Mouse (Mus musculus) frontal cortex, postnatal 10 days (tissue): ENCODE data around the gene Gm19426.

Source experiments
- DNase-seq, 2 experiments: peaks; one replicate each; pipeline ENCODE4 v3.0.0; 2022; ENCODE audit warnings: low spot score in 2 of 2, mixed read lengths in 1 of 2

The Gm19426 gene

DNA sequence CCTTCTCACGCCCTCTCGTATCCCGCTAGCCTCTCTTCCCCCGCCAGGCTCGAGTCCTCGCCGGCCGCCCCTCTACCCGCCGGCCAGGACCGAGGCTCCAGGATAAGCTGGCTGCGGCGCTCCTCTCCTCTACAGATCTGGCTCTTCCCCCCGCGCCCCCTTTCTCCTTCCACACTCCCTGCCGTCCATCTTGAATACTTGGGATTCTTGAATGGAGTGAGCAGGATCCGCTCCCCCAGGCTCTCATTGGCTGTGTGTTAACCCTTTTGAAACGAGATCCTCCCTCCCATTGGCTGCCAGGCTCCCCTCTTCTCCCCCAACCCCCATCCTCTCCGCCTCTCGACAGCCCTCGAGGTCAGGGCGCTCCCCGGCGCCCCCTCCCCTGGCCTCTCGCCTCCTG, at the start of gene Gm19426:
Gene Gm19426 (minus strand): TSS at position 95 of the 400 bp plus-strand sequence.
- DNase-seq: peak; percentile 80 to 82

DNA sequence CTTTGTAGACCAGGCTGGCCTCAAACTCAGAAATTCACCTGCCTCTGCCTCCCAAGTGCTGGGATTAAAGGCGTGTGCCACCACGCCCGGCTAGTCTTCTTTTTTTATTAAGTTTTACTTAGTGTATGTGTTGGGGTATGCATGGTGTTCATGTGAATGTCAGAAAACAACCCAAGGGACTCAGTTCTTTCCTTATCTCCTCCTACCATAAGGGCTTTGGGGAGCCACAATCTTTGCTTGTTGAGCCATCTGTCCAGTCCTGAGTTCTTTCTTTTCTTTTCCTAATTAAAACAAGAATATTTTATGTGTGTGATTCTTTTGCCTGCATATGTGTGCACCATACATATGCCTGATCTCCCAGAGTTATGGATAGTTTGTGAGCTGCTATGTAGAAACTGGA, 49.7 kb upstream of the Gm19426 start:
- no peak for DNase-seq

DNA sequence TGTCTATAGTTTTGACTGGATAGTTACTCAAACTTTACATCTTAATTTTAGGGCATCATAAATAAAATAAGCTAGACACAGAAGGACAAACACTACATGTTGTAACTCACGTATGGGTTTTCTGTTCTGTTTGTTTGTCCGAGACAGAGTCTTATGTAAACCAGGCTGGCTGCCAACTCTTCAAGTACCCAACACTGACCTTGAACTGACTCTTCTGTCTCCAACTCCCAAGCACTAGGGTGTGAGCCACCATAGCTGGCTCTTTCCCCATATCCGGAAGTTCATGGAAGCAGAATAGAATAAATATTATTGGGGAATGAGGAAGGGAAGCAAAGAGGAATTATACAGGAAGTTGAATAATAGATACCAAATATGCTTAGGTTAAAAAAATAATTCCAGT, 49.1 kb upstream of the Gm19426 start:
- DNase-seq: no peak

DNA sequence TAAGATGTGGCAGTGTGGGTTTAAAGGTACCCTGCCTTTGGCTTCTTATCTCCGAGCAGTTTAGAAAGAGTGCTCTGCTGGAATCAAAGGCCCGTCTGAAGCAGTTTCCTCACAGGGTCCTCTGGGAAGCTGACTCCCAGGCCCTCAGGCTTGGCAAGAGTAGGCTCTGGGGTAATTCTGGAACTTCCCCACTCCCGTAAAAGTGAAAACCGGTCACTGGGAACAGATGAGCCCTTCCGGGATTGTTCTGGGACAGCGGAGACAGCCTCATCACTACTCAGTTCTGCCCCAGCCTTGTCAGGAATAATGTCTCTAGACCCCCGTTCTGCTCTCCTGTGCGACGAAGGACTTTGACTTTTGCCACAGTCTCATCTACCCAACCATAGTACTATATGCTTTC, 47.0 kb upstream of the Gm19426 start:
- no peak for DNase-seq

DNA sequence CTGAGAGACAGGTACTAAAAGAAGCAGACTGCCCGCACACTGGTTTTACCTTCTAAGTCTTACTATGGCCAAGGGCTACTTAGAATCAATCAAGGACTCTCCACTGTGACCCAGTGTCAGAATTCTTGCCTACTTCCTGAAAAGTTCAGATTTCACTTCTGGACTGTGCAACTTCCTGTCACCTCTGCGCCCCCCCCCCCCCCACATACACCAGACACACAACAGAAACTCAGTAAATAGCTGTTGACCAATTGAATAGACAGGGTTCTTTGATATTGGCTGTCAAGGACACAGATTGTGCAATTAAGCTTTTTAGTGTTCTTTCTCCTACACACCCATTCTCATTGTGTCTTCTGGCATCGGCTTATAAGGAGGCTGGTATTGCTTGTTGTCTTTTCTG, 44.9 kb upstream of the Gm19426 start:
- no peak for DNase-seq

DNA sequence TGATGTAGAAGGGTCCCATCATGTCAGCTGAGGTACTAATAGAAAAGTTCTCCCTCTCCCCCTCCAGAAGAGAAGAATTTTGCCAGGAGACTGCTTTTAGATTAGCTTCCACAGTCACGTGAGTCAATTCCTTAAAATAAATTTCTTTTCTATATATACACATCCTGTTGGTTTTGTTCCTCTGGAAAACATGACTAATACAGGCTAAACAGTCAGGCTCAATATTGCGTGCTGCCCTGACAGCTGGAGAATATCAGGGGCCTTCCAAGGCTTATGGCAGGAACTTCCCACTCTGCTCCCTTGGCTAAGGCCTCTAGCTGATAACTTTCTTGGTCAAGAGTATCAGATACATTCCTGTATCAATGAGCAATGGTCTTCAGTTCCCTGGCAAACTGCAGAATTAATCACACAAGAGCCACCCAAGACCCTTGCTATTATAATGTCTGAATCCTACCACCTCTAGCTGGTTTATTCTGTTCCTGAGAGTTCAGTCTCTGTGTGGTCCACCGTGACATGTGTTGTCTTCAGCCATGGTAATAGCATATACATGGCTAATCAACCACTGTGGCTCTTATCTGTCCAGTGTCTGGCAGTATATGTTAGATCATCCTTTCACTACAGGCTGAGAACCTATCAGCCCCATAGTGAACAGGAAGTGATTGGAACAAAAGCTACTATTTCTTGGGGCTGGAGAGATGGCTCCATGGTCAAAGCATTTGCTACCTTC, 40.5 kb upstream of the Gm19426 start:
- no peak for DNase-seq

DNA sequence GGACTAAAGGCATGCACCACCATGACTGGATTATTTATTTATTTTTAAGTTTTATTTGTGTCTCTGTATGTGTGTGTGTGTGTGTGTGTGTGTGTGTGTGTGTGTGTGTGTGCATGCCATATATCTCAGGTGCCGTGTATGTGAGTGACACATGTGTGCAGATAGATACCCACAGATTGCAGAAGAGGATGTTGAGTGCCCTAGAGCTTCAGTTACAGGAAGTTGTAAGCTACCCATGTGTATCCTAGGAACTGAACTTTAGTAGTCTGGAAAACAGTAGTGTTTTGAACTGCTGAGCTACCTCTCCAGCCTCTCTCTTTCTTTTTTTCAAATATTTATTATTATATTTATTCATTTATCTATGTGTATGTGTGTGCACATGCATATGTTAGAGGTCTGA, 39.9 kb upstream of the Gm19426 start:
- no peak for DNase-seq

DNA sequence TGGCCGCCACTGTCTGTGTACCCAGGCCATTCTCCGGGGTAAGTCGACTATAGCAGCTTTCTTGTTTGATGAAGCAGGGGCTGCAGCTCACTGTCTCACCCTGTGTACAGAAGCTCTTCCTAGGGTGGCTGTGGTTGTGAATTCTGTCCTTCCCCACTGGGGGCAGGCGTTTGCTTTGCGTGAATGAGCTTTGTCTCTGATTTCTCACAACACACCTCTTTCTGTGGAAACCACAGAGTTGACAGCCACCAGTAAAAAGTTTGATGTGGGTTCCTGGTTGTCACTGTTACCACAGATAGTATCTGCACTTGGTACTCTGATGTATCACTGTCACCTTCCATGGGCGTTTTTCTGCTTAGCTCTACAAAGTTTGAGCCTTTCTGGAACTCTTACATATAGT, 35.8 kb upstream of the Gm19426 start:
- DNase-seq: no peak

DNA sequence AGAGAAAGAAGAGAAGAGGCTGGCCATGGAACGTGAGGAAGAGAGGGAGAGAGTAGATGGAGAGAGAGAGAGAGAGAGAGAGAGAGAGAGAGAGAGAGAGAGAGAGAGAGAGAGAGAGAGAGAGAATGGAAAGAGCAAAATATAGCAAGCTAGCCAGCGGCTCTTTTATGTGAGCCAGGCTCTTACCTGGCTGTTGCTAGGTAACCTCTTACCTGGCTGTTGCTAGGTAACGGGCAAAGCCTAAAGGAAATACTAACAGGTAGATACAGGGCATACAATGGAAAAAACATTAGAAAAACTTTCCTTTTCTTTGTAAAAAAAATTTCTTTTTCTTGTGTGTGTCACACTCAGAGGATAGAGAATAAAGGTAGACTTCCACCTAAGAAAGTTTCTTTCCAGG, 34.3 kb upstream of the Gm19426 start:
- no peak for DNase-seq

DNA sequence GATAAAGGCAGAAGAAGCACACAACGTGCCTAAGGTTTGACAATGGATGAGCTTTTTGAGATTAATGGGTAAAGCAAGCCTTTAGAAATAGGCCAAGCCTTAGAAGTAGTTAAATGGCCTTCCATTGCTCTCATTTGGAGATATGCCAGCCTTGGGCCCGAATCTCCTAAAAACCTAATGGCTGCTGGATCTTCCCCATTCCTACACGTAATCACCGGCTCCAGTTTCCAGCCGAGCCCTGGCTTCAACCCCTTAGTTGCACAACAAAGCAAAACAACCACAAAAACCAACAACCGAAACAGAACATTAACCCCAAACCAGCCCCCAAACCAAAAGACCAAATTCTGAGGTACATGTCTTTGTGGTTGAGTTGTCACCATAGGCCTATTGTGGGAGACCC, 32.2 kb upstream of the Gm19426 start:
- no peak for DNase-seq

DNA sequence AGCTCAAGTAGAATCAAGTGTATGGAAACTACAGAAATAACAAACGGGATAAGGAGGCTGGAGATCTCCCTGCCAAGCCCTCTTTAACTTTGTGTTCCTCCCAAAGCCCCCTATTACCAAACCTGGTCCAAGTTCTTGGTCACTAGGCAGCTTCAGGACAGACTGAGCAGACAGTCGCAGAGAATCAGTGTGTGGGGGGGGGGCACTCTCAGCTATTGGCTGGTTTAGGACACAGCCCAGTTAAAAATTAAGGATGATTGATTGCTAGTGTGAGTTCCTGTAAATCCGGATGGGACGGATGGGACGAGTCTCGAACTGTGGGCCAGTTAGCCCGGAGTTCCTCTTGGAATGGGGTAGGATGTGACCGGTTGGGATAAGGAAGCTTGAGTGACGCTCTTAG, 31.8 kb upstream of the Gm19426 start, which contains the start of gene Serping1:
Gene Serping1 (minus strand): TSS at position 204 of the 400 bp plus-strand sequence.
- no peak for DNase-seq

DNA sequence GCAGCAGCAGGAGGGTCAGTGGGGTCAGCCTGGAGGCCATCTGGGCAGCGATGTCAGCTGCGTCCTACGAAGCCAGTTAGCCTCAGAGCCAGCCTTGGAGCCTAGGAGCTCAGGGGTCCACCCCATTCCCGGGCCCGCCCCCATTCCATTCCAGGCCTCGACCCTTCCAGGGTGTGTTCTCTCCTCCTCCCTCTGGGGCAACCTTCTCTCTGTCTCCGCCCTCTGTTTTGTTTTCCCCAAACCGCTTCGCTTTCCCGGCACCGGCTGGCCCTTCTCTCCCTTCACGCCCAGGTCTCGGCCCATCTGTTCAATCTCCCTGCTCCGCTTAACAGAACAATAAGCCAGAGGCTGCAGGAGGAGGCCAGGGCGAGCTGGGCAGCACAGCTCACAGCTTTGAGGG, 31.3 kb upstream of the Gm19426 start:
- DNase-seq: peak in 1 of 2 experiments; percentile 11

DNA sequence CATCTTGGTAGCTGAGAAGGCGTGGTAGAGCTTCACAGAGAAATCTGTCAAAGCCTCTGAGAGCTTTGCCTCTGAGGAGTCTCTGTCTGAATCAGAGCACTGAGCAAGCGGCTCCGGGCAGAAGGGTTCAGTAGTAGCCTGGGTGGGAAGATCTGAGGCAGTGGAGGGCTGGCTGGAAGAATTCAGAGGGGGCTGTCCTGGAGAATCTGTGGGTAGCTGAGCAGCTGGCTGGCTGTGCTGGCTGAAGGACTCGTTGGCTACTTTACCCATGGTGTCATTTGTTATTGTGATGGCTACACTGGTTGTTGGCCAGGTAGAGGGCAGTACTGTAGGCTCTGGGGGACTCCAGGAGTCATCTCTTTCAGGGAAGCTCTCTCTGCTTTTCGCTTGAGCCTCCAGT, 29.7 kb upstream of the Gm19426 start:
- DNase-seq: no peak

DNA sequence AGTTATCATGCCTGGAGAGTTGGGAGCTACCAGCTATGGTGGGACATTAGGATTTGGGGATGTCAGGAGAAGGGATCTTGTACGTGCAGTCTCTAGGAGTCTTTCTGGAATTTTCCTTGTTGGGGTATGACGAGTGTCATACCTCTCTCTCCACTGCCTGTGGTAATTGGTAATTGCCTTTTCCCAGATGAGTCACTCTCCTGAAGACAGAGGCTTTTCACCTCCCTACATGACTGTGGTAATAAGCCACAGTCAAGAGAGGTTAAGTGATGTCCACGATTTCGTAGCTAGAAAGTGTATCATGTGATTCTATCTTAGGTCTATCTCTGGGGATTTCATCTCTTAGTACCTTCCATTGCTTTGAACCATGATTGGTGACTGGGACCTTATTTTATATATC, 29.0 kb upstream of the Gm19426 start:
- DNase-seq: no peak

DNA sequence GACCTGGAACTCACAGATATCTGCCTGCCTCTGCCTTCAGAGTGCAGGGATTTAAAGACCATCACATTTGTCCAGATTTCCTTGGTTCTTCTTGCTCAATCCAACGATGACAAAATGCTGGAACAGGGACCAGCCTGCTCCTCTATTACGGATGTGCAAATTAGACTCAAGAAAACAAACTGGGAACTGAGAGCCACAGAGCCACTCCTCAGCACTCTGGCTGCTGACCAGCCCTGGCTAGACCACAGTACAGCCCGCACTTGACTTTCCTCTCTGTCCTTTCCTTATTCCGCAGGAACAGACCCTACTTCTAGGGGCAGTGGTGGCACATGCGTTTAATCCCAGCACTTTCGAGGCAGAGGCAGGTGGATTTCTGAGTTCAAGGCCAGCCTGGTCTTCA, 27.0 kb upstream of the Gm19426 start:
- DNase-seq: no peak

DNA sequence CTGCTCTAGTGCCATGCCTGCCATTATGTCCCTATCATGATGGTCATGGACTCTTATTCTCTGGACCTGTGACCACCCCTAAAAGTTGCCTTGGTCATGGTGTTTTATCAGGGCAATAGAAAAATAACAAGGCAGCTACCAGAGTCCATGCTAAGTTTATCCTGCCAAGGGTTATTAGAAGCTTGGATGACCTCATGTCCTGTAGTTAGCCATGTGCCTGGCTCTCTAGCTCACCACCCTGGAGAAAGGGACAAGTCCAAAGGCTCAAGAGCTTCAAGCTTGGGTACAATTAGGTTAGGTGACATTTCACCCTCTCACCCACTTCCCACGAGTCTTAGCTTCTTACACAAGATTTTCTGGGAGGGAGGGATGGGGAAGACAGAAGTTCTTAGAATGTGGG, 19.4 kb upstream of the Gm19426 start:
- no peak for DNase-seq

DNA sequence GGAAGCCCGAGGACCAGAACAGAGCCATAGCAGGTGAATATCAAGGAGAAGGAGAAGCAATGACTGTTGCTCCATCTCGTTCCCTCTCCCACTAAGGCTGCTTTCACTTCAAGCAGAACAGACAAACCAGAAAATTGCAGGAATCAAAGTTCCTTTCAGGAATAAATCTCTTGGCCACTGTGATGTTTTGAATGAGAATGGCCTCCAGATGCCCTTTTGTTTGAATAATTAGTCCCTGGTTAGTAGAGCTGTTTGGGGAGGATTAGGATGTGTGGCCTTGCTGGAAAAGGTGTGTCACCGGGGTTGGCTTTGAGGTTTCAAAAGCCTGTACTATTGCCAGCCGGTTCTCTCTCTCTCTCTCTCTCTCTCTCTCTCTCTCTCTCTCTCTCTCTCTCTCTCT, 18.8 kb upstream of the Gm19426 start:
- no peak for DNase-seq

DNA sequence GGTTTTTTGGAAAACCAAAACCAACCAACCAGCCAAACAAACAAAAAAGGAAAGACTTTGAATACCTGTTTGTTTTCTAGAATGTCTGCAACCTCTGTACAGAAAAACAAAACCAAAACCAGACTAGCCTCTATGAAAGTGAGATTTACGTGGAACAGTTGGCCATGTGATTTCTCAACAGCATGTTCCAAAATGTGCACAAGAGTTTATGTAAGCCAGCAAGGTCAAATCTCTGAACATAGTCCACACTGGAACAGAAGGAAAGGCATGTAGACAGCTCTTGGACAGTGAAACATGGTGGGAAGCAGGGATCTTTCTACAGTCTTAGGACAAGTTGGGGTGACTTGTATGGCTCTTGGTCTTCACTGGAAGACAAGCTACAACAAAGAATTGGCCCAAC, 18.4 kb upstream of the Gm19426 start:
- DNase-seq: no peak

DNA sequence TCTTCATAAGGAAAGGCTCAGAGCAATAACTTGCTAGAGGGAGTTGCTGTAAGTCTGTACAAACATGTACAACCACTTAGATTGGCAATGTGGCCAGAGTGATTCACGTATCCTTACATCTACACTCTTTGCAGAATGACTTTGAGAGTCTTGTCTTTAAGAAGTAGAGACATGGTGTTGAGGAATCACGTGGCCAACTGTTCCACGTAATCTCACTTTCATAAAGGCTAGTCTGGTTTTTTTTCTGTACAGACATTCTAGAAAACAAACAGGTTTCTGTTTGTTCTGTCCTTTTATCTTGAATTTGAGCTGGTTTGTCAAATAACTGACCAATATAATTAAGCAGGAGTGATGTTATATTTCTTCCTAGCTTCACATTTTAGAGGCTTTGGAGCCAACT, 17.9 kb upstream of the Gm19426 start:
- DNase-seq: no peak

DNA sequence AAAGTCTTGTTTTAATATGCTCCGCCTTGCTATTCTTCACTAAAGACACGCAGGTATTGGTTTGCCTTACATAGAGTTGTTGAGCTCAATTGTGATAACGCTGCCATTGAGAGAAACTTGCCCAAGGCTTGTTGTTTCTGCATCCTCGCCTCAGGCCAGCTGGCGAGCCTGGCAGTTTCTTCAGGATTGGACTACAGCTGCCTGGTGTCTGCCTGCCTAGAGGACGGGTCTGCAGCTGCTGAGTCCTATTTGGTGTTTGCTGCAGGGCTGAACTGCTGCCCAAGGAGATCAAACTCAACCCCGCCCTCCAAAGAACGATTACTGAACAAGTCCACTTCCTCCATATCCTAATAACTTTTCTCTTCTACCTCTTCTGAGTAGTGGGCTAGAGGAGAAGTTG, 17.3 kb upstream of the Gm19426 start:
- no peak for DNase-seq

DNA sequence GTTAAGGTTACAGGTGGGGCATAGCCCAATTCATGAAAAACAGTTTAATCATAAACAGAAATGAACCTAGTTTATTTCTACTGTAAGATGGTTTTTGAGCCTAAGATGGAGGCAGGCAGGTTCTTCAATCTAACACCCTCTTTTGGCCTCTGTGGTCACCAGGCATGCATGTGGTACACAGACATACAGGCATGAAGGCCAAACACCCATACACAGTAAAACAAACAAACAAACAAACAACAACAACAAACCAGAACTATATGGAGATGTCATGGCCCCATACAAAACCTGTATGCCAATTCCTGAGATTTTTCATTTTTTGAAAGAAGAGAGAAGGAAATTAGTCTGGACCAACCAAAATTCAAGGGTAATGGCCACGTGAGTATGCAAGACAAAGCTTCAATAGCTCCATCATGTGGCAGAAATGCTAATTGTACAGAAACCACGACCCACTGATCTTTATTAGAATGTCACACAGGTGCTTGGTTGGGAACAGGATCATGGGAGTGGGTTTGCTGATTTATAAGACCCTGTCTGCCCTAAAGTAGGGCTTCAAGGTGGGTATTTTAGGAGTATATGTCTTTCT, 15.2 kb upstream of the Gm19426 start:
- no peak for DNase-seq

DNA sequence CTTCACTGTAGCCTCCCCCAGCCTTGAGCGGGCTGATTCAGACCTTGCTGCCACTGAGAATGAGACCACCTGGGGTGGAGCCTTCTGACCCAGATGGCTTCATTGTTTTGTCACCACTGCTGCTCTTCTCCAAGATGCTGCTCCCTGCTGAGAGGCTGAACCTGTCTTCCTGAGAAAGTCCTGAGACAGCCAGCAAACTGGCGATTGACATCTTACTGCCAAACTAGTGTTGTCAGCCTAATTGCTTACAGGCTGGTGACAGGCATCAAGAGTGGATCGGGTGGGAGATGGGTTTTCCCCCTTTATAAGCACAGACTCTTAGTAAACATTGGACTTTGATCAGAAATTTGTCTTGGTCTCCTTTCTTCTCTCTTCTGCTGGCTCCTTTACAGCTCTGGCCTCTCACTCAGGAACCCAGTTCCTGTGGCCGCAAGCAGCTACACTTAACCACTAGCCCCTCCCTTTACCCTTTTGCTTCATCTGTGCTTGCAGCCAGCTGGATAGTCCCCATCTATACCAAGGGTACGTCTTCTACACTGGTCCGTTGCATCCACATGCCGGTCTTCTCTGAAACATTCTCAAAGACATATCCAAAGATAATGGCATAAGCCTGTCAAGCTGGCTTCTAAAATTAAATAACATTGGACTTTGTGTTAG, 13.7 kb upstream of the Gm19426 start:
- DNase-seq: no peak

DNA sequence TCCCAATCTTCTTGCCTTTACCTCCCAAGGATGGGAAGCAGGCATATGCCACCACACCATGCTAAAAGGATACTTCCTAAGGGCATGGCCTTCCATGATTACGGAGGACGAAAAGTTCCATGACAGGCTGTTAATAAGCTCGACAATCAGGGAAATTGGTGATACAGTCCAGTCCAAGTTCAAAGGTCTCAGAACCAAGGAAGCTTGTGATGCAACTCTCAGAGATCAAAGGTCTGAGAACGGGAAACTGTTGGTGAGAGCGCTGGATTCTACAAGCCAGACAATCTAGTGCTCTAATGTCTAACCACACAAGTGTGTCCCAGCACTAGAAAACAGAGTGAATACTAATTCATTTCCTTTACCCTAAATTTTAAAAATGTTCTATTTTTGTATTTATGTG, 12.8 kb upstream of the Gm19426 start:
- no peak for DNase-seq
